Mouse (Mus musculus) thymus, postnatal 0 days (tissue): ENCODE data around the gene Cd164l2. TPM values are rescaled to one million over a fixed set of nuclear protein-coding genes. Genes with fewer than 3 reads are reported as not detected.

Source experiments
- DNase-seq: peaks from one replicate; pipeline ENCODE4 v3.0.0-alpha.2; 2015; ENCODE audit warnings: low spot score
- microRNA-seq: library from miRNA; unstranded; fragments of <30 nt; microRNA quantifications from one replicate; pipeline ENCODE4, GENCODE M21; 2016; ENCODE audit warnings: borderline number of aligned reads
- polyA plus RNA-seq: library from polyadenylated mRNA; unstranded; fragments of >200 nt; fragmentation: Nextera tagmentation; extraction: Ambion mirVana; gene quantifications from 2 replicates; pipeline ENCODE4 v1.2.1, GENCODE M21; 2015

The Cd164l2 gene
- polyA plus RNA-seq, 1 experiment from 2014 or later: 1.1 TPM

GRCm38 (mm10) chr4:133255392-133255791 is 43.5 kb downstream of the Cd164l2 start:
- no peak for DNase-seq

GRCm38 (mm10) chr4:133256820-133257219 is 44.9 kb downstream of the Cd164l2 start:
- no peak for DNase-seq

- no peak for DNase-seq
These were observed 45.3 kb downstream of the Cd164l2 start for GRCm38 (mm10) chr4:133257230-133257629.

GRCm38 (mm10) chr4:133257798-133258408 is 46.0 kb downstream of the Cd164l2 start:
- no peak for DNase-seq

GRCm38 (mm10) chr4:133261641-133262374 is 49.9 kb downstream of the Cd164l2 start:
- DNase-seq: peak; percentile 75

DNA sequence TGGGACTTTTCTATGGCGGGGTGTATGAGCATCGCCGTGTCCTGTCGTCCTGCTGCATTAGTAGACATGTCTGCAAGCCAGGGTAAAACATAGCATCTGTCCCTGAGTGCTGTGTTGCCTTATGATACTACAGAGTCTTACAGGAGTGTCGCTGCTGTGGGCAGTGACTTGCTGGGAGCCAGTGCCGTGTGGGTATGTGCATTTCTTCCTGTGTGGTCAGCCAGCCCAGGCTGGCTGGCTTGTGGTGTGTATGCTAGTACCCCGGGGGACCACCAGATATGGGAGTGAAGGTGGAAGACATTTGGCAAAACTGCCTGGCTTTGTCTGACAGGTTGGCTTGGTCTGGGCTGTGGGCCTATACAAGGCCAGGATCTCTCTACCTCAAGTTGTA is 50.4 kb downstream of the Cd164l2 start:
- DNase-seq: no peak

- DNase-seq: peak; percentile 67
These were observed 51.0 kb downstream of the Cd164l2 start, which contains the start of gene Sytl1 for GRCm38 (mm10) chr4:133262882-133263281. TSS of gene Sytl1 (minus strand) at chr4:133263113.

- no peak for DNase-seq
These were observed 51.8 kb downstream of the Cd164l2 start for GRCm38 (mm10) chr4:133263756-133264155.

GRCm38 (mm10) chr4:133264559-133264958 is 52.6 kb downstream of the Cd164l2 start:
- DNase-seq: no peak

GRCm38 (mm10) chr4:133265297-133265696 is 53.4 kb downstream of the Cd164l2 start:
- no peak for DNase-seq

- DNase-seq: no peak
These were observed 53.8 kb downstream of the Cd164l2 start for GRCm38 (mm10) chr4:133265759-133266158.

DNA sequence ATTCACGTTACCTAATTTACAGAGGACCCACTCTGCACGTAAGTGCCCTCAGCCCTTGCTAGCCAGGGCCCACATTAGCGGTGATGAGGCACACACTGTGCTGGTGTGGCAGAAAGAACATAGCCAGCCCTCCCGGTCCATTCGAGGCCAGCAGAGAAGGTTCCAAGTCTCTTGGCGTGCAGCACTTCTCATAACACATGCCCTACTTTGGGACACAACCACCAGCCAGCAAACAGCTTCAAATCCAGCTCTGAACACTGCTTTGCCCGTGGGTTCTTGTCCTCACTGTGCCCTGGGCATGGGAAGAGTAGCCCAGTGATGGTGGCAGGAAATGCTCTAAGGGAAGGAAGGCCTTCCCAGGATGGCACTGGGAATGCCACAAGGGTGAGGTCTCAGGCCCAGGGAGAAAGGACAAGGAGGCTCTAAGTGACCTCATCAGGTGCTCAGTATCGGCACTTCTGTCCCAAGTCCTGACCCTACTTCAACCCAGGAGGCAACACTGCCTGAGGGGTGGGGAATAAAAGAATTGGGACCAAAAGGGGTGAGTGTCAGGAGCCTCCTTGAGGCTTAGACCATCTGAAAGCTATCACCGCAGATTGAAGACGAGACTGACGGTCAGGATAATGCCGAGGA is 54.4 kb downstream of the Cd164l2 start:
- no peak for DNase-seq

DNA sequence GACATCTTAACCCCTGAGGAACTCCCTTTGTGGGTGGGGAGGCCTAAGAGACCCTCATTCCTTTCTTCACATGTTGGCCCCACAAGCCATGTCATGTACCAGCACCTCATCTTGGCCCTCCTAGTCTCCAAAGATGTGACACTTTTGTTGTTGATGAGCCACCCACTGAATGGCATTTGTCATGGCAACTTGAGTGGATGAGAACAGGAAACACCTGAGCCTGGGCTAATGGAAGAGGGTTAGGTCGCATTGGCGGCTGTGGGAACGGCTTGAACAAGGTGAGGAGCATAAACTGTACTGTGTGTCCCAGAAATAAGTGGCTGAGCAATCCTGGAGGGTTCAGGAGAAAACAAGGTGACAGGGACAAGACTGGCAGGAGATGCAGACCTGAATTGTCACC is 57.0 kb downstream of the Cd164l2 start:
- DNase-seq: no peak

DNA sequence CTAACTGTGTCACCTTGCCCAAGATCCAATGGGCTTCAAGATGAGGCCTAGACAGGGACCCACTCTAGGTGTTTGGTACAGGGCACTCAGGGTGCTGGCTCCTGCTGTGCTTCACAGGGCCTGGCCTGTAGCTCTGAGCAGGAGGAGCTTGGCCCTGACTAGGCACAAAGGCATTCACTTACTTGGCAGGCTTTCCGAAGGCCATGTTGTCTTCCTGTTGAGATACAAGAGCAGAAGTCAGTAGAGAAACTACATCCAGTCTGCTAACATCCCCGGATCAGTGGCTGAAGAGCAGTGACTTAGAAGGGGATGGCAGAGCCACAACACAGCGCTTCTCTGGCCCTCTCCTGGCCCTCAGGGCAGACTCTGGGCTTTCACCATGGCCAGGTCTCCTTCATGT is 57.7 kb downstream of the Cd164l2 start:
- no peak for DNase-seq

- DNase-seq: no peak
These were observed 59.0 kb downstream of the Cd164l2 start for GRCm38 (mm10) chr4:133270929-133271328.

Small RNA genes within 50 kb of the gene (microRNA-seq; reads per million reads assigned to microRNA genes)
- gene Mir7017: 1.7 reads per million

Other genes with a start within 250 kb of the Cd164l2 start
- 6.0 and 7.8 TPM in 2 replicates for gene Fgr, start 238.0 kb upstream of the Cd164l2 start, polyA plus RNA-seq
- gene Ahdc1, start 200.9 kb upstream of the Cd164l2 start, polyA plus RNA-seq: 5.3 and 8.0 TPM in 2 replicates
- 140 and 190 TPM in 2 replicates for gene Wasf2, start 81.6 kb upstream of the Cd164l2 start, polyA plus RNA-seq
- not detected in 2 replicates for gene Gpr3, start 405 bp downstream of the Cd164l2 start, polyA plus RNA-seq
- 2.2 and 2.6 TPM in 2 replicates for gene Map3k6, start 28.7 kb downstream of the Cd164l2 start, polyA plus RNA-seq
- gene Sytl1, start 51.0 kb downstream of the Cd164l2 start, polyA plus RNA-seq: 34.2 and 34.8 TPM in 2 replicates
- 93.2 and 94.0 TPM in 2 replicates for gene Tmem222, start 65.7 kb downstream of the Cd164l2 start, polyA plus RNA-seq
- gene Wdtc1, start 141.3 kb downstream of the Cd164l2 start, polyA plus RNA-seq: 13.6 and 14.2 TPM in 2 replicates
- gene Slc9a1, start 157.6 kb downstream of the Cd164l2 start, polyA plus RNA-seq: 5.2 and 6.2 TPM in 2 replicates